Mouse (Mus musculus): ENCODE measurements at regions not wholly inside any gene's neighbourhood (a gene's known extent, or its start where the extent isn't known, plus 50 kb on each side); places are given as distances from the start of the nearest gene placed in this dataset.
A peak's percentile ranks its signal among the peaks of the same experiment; 100 is the strongest.
"Not testable (repeated sequence)": the region's sequence is repeated elsewhere in the genome, so short reads cannot be mapped to it uniquely, and the experiment has no call there.

GRCm38 (mm10) chr3:21910080-21910479, 166.4 kb upstream of the Tbl1xr1 start:
- Histone ChIP-seq H3K36me3 (no peaks in the 10 kb centered on the region), H3K27ac (replicated peaks) (no peak overlapping the region), H3K4me2 (no peak overlapping the region), H3K4me1 (no peaks in the 10 kb centered on the region), H3K4me3 (replicated peaks) (no peak overlapping the region), H3K9ac (replicated peaks) (no peak overlapping the region), H3K9me3 (replicated peaks) (no peaks in the 10 kb centered on the region), H3K27me3 (replicated peaks) (no peaks in the 10 kb centered on the region)
- WGBS: 32% methylated on average over 1 of the region's 1 CpGs
- ATAC-seq (ENCODE audit: low FRiP score): no peak

DNA sequence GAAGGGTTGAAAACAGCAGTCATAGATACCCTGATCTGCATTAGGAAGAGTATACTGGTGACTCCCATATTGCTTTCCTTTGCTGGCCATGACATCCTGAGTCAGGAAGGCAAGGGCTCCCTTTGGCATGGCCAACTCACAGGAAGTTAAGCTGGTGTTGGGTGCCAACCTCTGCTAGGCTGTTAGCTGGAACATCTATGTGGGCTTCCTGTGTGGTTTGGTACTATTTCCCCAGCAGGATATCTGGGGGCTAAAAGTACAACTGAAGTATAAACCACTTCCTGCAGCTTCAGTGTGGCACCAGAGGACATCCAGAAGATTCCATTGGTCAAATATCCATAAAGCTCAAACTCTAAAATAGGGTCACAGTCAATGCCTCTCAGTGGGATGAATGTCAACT, 165.4 kb upstream of the Tbl1xr1 start:
- no peak for ATAC-seq (ENCODE audit: low FRiP score)
- Histone ChIP-seq H3K27me3 (replicated peaks) (no peaks in the 10 kb centered on the region), H3K9me3 (replicated peaks) (no peaks in the 10 kb centered on the region), H3K4me2 (no peak overlapping the region), H3K36me3 (no peaks in the 10 kb centered on the region), H3K9ac (replicated peaks) (no peak overlapping the region), H3K27ac (replicated peaks) (no peak overlapping the region), H3K4me3 (replicated peaks) (no peak overlapping the region), H3K4me1 (no peaks in the 10 kb centered on the region)

GRCm38 (mm10) chr3:21917228-21917910, 159.1 kb upstream of the Tbl1xr1 start:
- Histone ChIP-seq H3K36me3 (no peaks in the 10 kb centered on the region), H3K4me1 (no peaks in the 10 kb centered on the region), H3K4me3 (replicated peaks) (no peak overlapping the region), H3K4me2 (no peak overlapping the region), H3K27ac (replicated peaks) (no peak overlapping the region), H3K9ac (replicated peaks) (no peak overlapping the region), H3K27me3 (replicated peaks) (no peaks in the 10 kb centered on the region), H3K9me3 (replicated peaks) (no peaks in the 10 kb centered on the region)
- WGBS: 92% methylated on average over 9 of the region's 9 CpGs
- no peak for ATAC-seq (ENCODE audit: low FRiP score)

DNA sequence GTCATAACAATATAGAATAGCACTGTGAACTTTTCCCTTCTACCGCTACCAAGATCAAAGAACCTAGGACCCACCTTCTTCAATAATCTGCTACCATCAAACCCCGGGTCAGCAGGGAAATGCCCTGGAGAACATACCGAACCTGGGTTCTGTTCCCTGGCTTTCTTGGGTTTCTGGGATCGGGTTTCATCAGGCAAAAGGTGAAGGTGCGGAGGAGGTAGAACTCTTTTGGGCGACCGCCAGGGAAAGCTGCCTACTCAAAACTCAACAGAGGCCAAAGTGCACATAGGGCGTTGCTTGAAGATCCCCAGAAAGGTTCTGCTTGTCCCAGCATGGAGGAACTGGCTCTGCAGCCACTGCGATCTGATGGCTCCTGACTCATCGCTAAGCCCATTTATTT, 158.0 kb upstream of the Tbl1xr1 start:
- Histone ChIP-seq H3K4me2 (no peak overlapping the region), H3K9ac (replicated peaks) (no peak overlapping the region), H3K4me3 (replicated peaks) (no peak overlapping the region), H3K4me1 (no peaks in the 10 kb centered on the region), H3K27me3 (replicated peaks) (no peaks in the 10 kb centered on the region), H3K36me3 (no peaks in the 10 kb centered on the region), H3K9me3 (replicated peaks) (no peaks in the 10 kb centered on the region), H3K27ac (replicated peaks) (no peak overlapping the region)
- ATAC-seq (ENCODE audit: low FRiP score): no peak
- WGBS: 93% methylated on average over 10 of the region's 10 CpGs

GRCm38 (mm10) chr3:21919931-21920330, 156.5 kb upstream of the Tbl1xr1 start:
- H3K4me1 ChIP-seq: no peaks in the 10 kb centered on the region
- no peak overlapping the region for H3K9ac ChIP-seq (replicated peaks)
- 97% methylated on average over 7 of the region's 7 CpGs for WGBS
- no peak for ATAC-seq (ENCODE audit: low FRiP score)
- H3K9me3 ChIP-seq (replicated peaks): no peaks in the 10 kb centered on the region
- no peak overlapping the region for H3K27ac ChIP-seq (replicated peaks)
- no peak overlapping the region for H3K4me2 ChIP-seq
- no peak overlapping the region for H3K4me3 ChIP-seq (replicated peaks)
- H3K27me3 ChIP-seq (replicated peaks): no peaks in the 10 kb centered on the region
- no peaks in the 10 kb centered on the region for H3K36me3 ChIP-seq

DNA sequence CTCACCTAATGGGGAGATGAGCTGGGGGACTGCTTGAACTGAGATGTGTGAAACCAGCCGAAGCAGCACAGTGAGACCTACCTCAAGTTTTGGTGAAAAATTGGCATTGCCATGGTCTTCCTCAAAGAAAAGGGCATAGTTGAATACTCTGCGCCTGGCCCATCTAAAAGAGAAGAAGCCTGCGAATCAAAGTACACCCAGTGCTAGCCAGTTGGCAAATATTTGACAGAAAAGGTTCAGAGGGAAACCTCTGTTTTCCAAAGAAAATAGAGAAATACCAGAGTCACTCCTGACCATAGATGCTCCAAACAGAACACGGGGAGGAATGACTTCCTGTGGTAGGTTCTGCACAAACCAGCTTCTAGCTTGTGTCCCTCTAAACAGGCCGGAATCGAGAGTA, 144.5 kb upstream of the Tbl1xr1 start:
- ATAC-seq (ENCODE audit: low FRiP score): no peak

GRCm38 (mm10) chr3:21932696-21933095, 143.8 kb upstream of the Tbl1xr1 start:
- not testable (repeated sequence) for H3K27me3 ChIP-seq (replicated peaks); H3K4me3 ChIP-seq (replicated peaks); H3K4me2 ChIP-seq; H3K36me3 ChIP-seq; H3K9me3 ChIP-seq (replicated peaks); H3K27ac ChIP-seq (replicated peaks); H3K9ac ChIP-seq (replicated peaks); ATAC-seq (ENCODE audit: low FRiP score)
- 89% methylated on average over 8 of the region's 8 CpGs for WGBS
- peaks cover 38% of the 10 kb centered on the region for H3K4me1 ChIP-seq

More for the DNA sequence above, 144.5 kb upstream of the Tbl1xr1 start:
- H3K27me3 ChIP-seq (replicated peaks): no peaks in the 10 kb centered on the region
- H3K4me3 ChIP-seq (replicated peaks): no peak overlapping the region
- H3K36me3 ChIP-seq: no peaks in the 10 kb centered on the region
- H3K9me3 ChIP-seq (replicated peaks): no peaks in the 10 kb centered on the region
- H3K4me1 ChIP-seq: peaks cover 31% of the 10 kb centered on the region
- H3K4me2 ChIP-seq: no peak overlapping the region
- H3K9ac ChIP-seq (replicated peaks): no peak overlapping the region
- WGBS: 98% methylated on average over 6 of the region's 6 CpGs
- no peak overlapping the region for H3K27ac ChIP-seq (replicated peaks)

GRCm38 (mm10) chr3:21934731-21935271, 141.7 kb upstream of the Tbl1xr1 start:
- Histone ChIP-seq H3K27me3 (replicated peaks) (no peaks in the 10 kb centered on the region), H3K4me3 (replicated peaks) (no peak overlapping the region), H3K27ac (replicated peaks) (peak overlapping the region; percentile 93), H3K9ac (replicated peaks) (no peak overlapping the region; the same call in 1 of the 2 replicates), H3K4me1 (peaks cover 40% of the 10 kb centered on the region), H3K9me3 (replicated peaks) (no peaks in the 10 kb centered on the region), H3K36me3 (no peaks in the 10 kb centered on the region), H3K4me2 (peak overlapping the region; percentile 67)
- 4% methylated on average over 5 of the region's 5 CpGs for WGBS
- peak; percentile 11 for ATAC-seq (ENCODE audit: low FRiP score)

GRCm38 (mm10) chr3:21935571-21936261, 140.7 kb upstream of the Tbl1xr1 start:
- Histone ChIP-seq H3K36me3 (no peaks in the 10 kb centered on the region), H3K9me3 (replicated peaks) (no peaks in the 10 kb centered on the region), H3K9ac (replicated peaks) (peak overlapping the region; percentile 46; the same call in 1 of the 2 replicates), H3K27ac (replicated peaks) (peak overlapping the region; percentile 93), H3K4me2 (peak overlapping the region; percentile 67), H3K27me3 (replicated peaks) (no peaks in the 10 kb centered on the region), H3K4me1 (peaks cover 40% of the 10 kb centered on the region), H3K4me3 (replicated peaks) (peak overlapping the region; percentile 42)
- WGBS: 1% methylated on average over 24 of the region's 24 CpGs
- peak; percentile 93 for ATAC-seq (ENCODE audit: low FRiP score)

DNA sequence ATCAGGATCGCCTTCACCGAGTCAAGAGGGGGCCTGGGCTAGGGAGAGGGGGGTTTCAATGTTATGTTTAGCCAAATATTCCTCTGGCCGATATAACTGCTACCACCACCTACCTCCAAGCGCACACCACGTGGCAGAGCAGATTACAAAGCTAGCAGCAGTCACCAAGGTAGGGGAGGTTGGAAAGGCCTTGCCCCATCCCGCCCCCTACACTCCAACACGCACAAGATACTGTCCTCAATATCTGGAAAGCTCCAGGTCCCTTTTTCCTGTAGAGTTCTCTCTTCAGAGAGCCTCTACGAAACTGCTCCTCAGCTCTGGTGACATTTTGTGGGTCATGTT, 140.2 kb upstream of the Tbl1xr1 start:
- Histone ChIP-seq H3K4me3 (replicated peaks) (peak overlapping the region; percentile 42), H3K4me1 (peaks cover 40% of the 10 kb centered on the region), H3K27me3 (replicated peaks) (no peaks in the 10 kb centered on the region), H3K9ac (replicated peaks) (no peak overlapping the region), H3K27ac (replicated peaks) (peak overlapping the region; percentile 93), H3K4me2 (peak overlapping the region; percentile 67), H3K9me3 (replicated peaks) (no peaks in the 10 kb centered on the region), H3K36me3 (no peaks in the 10 kb centered on the region)
- no peak; the same call in 1 of the 2 replicates for ATAC-seq (ENCODE audit: low FRiP score)
- WGBS: 3% methylated on average over 8 of the region's 8 CpGs

GRCm38 (mm10) chr3:21936616-21937015, 139.8 kb upstream of the Tbl1xr1 start:
- peaks cover 40% of the 10 kb centered on the region for H3K4me1 ChIP-seq
- H3K9me3 ChIP-seq (replicated peaks): no peaks in the 10 kb centered on the region
- no peaks in the 10 kb centered on the region for H3K27me3 ChIP-seq (replicated peaks)
- peak overlapping the region; percentile 93 for H3K27ac ChIP-seq (replicated peaks)
- no peak overlapping the region for H3K4me3 ChIP-seq (replicated peaks)
- no peak overlapping the region for H3K9ac ChIP-seq (replicated peaks)
- peak overlapping the region; percentile 67 for H3K4me2 ChIP-seq
- 13% methylated on average over 8 of the region's 8 CpGs for WGBS
- peak; percentile 7; the same call in 1 of the 2 replicates for ATAC-seq (ENCODE audit: low FRiP score)
- no peaks in the 10 kb centered on the region for H3K36me3 ChIP-seq
